Mouse (Mus musculus): ENCODE data around the gene Selplg.
"Not testable (repeated sequence)": the region's sequence is repeated elsewhere in the genome, so short reads cannot be mapped to it uniquely, and the experiment has no call there.

The Selplg gene

DNA sequence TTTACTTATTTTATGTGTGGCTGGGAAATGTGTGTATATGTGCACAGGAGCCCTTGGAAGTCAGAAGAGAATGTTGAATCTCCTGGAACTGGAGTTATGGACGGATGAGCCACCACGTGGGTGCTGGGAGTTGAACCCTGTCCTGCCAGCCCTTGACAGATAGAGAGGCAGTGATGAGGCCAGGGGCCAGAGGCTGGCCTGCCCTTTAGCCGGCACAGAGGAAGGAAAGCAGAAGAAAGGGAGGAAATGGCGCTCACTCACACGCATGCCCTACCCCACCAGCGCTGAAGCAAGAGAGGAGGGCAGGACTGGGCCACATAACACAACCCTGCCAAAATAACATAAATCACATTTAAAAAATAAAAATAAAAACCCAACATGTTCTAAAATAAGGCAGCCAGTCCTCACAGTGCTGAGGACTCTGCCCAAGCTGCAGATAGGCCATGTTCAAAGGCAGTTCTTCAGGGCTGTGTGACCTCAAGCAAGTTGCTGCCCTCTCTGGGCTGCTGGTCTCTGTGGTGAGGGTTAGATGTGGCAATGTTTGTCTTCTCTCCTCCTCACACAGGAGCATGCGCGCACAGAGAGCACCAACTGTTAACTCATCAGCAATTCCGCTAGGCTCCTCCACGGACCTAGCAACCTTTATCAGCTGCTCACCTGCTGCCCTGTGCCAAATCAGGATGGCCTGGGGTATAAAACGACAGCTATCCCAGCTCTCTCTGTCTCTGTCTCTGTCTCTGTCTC is 41.8 kb downstream of the Selplg start:
- ATAC-seq (ENCODE audit: low TSS enrichment), result no peak

DNA sequence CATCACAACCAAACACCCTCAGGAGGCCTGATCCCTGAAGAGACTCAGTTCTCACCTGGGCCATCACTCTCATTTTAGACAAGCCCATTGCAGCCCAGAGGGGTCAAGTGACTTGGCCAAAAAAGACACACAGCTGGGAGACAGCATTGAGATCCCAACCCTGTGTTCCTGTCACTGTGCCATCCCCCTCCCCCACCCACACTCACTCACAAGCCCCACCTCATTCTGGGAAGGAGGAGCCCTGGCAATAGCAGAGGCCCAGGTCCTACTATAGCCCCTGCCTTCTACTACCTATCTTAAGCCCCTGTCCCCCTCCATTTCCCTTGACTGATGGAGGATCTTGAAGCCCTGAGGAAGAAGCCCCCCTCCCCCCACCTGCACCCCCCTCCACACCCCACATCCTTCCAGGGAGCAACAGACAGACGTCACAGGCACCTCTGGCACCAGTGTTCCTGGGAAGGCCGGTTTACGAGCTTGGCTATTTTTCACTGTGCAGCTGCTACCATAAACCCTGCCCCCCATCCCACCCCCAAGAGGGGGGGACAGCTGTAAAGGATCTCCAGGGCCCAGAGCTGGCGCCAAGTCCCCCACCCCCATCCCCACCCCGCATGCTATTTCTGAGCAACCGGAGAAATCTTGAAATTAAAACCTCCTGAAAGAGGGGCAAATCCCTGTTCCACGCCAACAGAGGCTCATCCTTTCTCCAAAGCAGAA is 43.2 kb downstream of the Selplg start:
- ATAC-seq (ENCODE audit: low TSS enrichment), result no peak

DNA sequence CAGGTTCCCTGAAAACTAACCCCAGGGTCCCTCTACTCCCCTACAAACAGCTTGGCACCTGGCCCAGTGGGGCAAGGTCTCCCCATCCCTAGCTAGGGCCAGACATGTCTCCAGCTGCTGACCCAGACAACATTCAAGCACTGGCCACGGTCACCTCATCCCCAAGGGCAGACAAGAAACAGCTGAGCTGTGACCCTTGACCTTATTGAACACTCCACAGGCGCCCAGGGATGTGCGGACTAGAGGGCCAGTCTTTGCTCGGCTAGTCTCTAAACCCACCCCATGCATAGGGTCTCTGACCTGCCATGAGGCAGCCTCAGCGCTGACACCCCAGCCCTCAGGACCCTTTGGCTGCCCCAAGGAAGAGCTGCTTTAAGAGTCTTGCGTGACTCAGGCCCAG is 43.8 kb downstream of the Selplg start:
- no peak for ATAC-seq (ENCODE audit: low TSS enrichment)

DNA sequence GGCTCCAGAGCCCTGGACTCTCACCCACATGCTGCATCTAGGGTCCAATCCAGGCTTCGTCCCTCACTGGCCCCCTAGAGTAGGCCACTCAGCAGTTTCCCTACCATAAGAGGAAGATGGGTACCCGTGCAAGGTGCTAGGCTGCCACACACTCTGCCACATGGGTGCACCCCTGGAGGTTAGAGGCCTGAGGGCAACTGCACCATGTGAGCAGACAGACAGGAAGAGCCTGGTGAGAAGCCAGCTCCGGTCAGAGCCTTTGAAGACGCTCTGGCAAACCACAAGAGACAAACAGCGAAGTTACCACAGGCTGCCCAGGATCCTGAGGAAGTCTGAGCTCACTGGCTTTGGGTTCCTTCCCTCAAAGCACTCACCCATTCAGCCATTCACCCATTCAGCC is 45.5 kb downstream of the Selplg start:
- ATAC-seq (ENCODE audit: low TSS enrichment), result no peak

DNA sequence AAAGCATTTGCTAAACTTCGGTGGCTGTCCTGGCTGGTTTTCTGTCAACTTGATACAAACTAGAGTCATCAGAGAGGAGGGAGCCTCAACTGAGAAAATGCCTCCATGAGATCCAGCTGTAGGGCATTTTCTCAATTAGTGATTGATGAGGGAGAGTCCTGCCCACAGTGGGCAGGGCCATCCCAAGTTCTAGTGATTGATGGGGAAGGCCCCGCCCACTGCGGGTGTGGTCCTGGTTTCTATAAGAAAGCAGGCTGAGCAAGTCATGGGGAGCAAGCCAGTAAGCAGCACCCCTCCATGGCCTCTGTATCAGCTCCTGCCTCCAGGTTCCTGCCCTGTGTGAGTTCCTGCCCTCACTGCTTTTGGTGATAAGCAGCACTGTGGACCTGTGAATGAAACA is 48.3 kb downstream of the Selplg start:
- ATAC-seq (ENCODE audit: low TSS enrichment), result not testable (repeated sequence)

DNA sequence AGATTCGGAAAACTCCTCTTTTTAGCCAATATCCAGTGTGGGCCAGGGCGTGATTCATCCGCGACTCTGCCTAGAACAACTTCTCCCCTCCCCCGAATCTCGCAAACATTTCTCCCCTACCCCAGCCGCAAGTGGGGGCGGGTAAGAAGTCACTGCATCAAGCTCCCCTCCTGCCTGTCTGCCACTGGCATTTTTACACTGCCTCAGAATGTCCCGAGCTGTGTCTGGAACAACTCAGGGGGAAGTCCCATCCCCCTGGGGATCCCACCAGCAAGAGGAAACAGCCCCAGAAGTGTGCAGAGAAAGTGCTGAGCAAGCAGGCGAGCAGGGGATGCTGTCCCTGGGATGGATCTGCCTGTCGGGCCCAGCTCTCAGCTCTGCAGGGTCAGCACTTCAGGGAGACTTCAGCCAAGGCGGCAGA is 48.9 kb downstream of the Selplg start:
- peak; percentile 39; the same call in 1 of the 2 replicates for ATAC-seq (ENCODE audit: low TSS enrichment)

DNA sequence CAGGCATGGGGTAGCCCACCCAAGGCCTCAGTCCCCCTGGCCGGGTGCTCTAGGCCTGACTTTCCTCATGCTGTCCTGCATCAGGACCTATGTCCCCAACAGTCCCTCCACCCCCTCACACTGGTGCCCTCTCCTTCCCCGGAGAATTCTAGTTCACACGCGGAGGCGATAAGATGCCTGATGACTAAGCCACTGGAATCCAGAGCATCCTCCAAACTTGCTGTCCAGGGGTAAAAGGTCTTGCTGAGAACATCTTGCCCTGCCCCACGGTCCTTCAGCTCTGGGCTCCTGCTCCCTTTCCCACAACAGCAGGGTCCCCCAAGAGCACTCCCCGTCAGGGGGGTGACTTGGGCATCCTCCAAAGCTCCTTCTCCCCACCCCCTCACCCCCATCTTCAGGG is 49.8 kb downstream of the Selplg start:
- no peak for ATAC-seq (ENCODE audit: low TSS enrichment)

DNA sequence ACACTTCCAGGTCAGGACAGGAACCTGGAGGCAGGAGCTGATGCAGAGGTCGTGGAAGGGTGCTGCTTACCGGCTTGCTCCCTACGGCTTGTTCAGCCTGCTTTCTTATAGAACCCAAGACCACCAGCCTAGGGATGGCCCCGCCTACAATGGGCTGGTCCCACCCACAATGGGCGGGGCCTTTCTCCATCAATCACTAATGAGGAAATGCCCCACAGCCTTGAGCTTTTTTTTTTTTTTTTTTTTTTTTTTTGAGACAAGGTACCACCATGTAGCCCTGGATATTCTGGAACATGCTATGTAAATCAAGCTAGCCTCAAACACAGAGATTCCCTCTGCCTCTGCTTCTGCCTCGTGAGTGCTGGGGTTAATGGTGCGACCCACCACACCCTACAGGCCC is 50.6 kb downstream of the Selplg start:
- no peak for ATAC-seq (ENCODE audit: low TSS enrichment)

DNA sequence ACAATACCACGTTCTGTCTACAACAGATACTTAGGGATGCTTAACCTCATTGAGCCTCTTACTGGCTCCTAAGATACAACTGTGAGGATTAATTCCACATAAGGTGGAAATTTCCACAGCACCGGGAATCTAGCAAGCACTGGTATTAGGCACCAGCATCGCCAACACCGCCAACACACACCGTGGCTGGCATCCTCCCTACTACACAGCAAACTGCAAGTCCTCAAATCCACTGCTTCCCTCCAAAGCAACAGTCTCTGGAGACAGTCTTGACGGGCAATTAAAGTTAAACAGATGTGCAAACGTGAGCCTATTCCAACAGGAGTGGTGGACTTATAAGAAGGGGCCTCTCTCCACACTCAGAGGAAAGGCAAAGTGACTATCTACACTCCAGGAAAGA is 51.2 kb downstream of the Selplg start:
- no peak; the same call in 1 of the 2 replicates for ATAC-seq (ENCODE audit: low TSS enrichment)

DNA sequence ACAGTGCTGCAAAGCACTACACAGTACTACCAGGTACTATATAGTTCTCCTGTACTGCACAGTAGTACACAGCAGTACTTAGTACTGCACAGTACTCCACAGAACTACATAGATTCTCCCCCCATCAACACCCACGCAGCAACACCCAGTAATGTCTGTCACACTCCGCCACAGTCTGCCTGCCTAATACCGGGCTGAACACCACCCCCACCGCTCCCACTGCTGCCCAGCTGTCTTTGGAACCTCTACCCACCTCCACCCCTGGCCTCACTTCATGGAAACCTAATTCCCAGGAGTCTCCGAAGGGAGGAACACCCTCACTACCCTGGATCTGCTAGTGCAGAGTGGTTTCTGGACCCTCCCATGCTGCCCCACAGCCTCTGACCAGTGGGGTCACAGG is 51.7 kb downstream of the Selplg start:
- ATAC-seq (ENCODE audit: low TSS enrichment), result peak; percentile 18; the same call in 1 of the 2 replicates

DNA sequence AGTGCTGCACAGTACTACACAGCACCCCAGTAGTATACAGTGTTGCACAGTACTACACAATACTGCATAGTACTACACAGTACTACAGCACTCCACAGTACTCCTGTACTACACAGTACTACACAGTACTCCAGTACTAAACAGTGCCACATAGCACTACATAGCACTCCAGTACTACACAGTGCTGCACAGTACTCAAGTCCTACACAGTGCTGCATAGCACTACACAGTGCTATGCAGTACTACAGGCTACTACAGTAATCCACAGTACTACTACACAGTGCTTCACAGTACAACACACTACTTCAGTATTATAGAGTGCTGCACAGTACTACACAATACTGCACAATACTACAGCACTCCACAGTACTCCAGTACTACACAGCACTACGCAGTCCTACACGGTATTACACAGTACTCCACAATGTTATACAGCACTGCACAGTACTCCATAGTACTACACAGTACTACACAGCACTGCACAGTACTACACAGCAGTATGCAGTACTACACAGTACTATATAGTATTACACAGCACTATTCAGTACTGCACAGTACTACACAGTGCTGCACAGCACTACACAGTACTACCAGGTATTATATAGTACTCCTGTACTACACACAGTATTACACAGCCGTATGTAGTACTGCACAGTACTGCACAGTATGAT is 52.2 kb downstream of the Selplg start:
- ATAC-seq (ENCODE audit: low TSS enrichment), result no peak

DNA sequence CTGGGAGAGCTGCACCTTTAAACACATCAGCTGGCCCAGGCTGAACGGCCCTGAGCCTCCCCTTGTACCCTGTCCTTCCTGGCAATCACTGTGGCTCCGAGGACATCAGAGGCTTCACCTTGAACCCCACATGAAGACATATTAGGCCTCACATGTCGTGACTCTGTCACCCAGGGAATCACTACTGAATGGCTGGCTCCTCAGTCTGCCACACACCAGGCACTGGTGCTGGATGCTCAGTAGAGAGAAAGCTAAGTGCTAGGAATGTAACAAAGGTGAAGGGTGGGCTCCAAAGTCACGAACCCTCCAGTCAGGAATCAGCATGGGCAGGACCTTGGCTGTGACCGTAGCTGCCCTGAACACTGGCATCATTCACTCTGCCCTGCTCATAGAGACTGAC is 52.9 kb downstream of the Selplg start:
- no peak for ATAC-seq (ENCODE audit: low TSS enrichment)

DNA sequence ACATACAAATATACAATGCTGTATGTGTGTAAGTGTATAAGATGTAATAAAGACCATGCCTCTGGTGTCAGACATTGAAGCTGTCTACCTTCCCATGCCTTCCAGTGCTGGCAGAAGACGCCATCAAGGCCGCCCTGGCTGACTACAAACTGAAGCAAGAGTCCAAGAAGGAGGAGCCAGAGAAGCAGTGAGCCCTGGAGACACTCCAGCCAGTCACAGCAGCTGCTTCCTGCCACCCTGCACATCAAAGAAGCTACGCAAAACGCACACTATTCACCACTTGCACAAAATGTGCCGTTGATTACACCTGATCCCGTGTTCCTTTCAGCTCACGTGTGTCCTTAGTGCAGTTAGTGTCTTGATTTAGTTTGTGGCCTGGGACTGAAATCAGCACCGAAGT is 54.7 kb downstream of the Selplg start:
- ATAC-seq (ENCODE audit: low TSS enrichment), result not testable (repeated sequence)

- no peak for ATAC-seq (ENCODE audit: low TSS enrichment)
Measured at GRCm38 (mm10) chr5:113776896-113777226, 55.6 kb downstream of the Selplg start.

DNA sequence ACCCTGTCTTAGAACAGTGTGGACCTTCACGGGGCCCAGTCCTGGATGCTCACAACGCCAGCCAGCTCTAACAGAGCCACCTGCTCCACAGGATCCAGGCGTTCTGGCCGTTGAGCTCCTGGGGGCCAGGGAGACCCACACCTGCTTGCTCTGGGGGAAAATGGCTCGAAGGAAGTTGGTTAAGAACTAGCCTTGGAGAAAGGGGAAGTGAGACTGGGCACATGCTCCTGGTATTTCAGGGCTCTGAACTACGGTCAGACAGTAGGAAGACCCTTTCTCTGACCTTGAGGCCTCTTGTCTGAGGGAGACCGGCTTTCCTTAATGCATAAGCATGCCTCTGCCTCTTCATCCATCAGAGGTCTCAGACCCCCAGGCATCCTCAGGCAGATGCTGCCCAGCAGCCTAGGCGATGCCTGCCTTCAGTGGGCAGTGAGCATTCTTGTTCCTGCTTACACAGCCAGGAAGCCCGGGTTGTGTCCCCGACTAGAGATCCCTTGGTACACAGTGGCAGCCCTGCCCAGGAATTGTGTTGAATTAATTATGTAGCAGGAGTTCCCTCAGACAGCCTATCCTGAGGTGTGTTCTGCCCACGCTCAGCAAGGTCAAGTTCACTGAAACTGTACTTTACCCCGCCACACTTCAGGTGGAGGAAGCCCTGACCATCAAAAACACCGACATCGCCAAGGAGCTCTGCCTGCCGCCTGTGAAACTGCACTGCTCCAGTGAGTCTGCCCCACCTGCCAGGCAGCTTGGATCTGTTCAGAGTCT is 56.1 kb downstream of the Selplg start:
- ATAC-seq (ENCODE audit: low TSS enrichment), result no peak

DNA sequence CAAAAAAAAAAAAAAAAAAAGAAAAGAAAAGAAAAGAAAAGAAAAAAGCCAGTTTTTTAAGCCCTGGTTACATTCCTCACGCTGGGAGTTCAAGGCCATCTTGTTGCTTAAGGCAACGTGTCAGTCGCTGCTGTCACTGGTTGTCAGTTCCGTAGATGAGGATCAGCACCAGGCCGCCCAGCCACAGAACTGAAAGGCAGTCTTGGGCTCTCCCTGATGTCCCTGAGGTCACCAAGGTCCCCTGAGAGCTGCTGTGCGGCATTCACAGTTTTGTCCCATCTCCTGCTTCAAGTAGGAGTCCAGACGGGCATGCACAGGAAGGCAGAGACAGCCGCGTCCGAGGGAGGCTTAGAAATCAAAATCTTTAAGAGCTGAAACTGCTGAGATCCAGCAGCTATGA is 56.9 kb downstream of the Selplg start:
- ATAC-seq (ENCODE audit: low TSS enrichment), result no peak

DNA sequence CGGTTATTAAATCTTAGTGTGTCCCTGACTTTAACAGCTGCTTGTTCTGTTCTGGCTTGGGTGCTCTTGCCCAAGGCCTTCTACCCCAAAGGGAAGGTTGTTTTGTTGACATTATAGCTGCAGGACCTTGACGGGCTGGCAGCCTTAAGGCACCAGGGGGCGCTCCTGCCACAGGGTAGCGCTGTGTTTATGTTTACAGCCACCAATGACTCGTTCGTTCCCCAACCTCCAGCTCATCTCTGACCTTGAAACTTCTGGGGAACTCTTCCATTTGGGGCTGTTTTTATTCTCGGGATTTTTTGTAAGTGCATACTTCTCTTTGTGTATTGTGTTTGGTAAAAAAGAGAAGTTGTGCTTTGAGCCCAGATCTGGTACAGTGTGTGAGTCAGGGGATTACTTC is 58.8 kb downstream of the Selplg start:
- ATAC-seq (ENCODE audit: low TSS enrichment), result 0 out of 2 replicates have a peak, but pooled peaks have one; percentile 35

DNA sequence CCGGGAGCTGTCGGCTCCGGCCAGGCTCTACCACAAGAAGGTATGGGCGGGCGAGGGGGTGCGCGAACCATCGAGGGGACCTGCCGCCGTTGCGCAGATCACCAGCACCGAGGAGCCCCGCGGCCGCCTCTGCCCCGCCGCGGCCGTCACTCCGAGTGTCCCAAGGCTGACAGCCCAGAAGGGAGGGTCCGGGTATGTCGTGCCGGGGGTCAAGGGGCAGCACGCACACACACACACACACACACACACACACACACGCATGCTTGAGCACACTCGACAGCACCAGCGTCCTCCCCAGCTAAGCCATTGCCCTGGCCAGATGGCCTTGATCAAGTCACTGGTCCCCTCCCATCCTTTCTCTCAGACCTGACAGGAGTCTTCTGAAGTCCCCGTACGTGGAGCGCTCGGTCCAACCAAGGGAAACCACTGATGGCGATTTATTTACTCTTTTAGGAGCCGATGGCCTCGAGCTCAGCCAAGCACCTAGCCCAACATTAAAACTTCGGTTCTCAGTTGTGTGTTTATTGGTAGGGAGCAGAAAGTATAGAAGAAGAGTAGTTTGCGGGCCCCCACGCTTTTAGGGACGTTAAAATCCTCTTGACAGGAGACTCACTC is 59.4 kb downstream of the Selplg start:
- ATAC-seq (ENCODE audit: low TSS enrichment), result 0 out of 2 replicates have a peak, but pooled peaks have one; percentile 4

- peak; percentile 60 for ATAC-seq (ENCODE audit: low TSS enrichment)
Measured at GRCm38 (mm10) chr5:113772450-113772895, 60.0 kb downstream of the Selplg start, which contains the start of the genes Sart3 and Iscu. Gene Sart3, minus strand, starts transcription at chr5:113772510. Gene Iscu, plus strand, starts transcription at chr5:113772748.

DNA sequence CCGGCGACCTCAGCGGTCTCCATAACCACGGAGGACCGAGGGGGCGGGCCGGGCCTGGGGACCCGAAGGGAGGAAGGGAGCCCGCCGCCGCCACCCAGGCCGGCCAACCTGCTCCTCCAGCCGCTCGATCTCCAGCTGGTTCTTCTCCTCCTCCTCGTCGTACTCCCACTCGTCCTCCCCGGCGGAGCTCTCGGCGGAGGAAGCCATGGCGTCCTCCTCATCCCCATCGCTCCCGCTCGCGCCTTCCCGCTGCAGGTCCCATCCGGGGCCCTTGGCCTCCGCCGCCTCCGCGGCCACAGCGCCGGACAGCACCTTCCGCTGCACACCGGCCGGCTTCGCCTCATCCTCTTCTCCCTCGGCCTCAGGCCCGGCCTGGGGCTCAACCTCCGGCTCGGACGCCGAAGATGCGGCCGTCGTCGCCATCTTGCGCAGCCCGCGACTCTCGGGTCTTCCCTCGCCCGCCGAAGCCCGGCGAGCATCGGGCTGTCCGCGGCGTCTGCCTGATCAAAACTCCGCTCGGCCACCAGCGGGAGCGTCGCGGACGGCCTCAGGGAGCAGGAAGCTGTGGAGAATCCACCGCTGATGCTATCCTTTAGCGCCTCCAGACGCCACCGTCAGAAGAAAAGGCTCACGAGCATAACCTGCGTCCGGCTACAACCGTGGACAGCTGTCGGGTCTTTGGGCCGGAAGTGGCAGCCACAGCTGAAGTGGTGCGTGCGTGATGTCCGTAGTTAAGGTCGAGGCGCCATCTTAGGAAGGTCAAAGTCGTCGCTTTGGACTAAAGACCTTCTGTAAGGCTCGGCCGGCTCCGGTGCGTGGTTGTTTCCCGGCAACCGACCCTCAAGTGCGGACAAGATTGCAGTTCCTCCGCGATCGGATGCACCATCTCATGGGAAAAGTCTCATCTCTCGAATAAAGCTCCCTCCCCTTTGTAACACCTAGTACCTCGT is 61.0 kb downstream of the Selplg start:
- peak; percentile 45 for ATAC-seq (ENCODE audit: low TSS enrichment)

Measured in frontal cortex, adult (tissue).